Mouse (Mus musculus) midbrain, embryonic 13.5 days (tissue): ENCODE measurements around the gene Tha1. TPM values are rescaled to one million over a fixed set of nuclear protein-coding genes. Genes with fewer than 3 reads are reported as not detected.
A peak's percentile ranks its signal among the peaks of the same experiment; 100 is the strongest.
"Not testable (repeated sequence)": the region's sequence is repeated elsewhere in the genome, so short reads cannot be mapped to it uniquely, and the experiment has no call there.

Experiments
- ATAC-seq: fragments of 200-750 bp; cut with Nextera tagmentation; 2 replicates; pipeline ENCODE4 v1.8.0; 2017; ENCODE audit warnings: mild to moderate bottlenecking, moderate TSS enrichment, moderate library complexity
- H3K27ac ChIP-seq: fragments of 300-500 bp; sonication (generic); 2 replicates; pipeline ENCODE4 v1.5.1; 2015; ENCODE audit warnings: inconsistent platforms, mild to moderate bottlenecking, moderate library complexity
- H3K27me3 ChIP-seq: fragments of 300-500 bp; sonication (generic); 2 replicates; pipeline ENCODE4 v1.6.1; 2015; ENCODE audit warnings: mild to moderate bottlenecking, inconsistent platforms
- H3K36me3 ChIP-seq: fragments of 300-500 bp; sonication (generic); 2 replicates; pipeline ENCODE4 v1.6.1; 2015; ENCODE audit warnings: mild to moderate bottlenecking, inconsistent platforms
- H3K4me1 ChIP-seq: fragments of 300-500 bp; sonication (generic); replicated peaks from 2 replicates; pipeline ENCODE4 v1.6.1; 2015; ENCODE audit warnings: inconsistent platforms
- H3K4me2 ChIP-seq: fragments of 300-500 bp; sonication (generic); replicated peaks from 2 replicates; pipeline ENCODE4 v1.6.1; 2015; ENCODE audit warnings: moderate library complexity, mild to moderate bottlenecking, inconsistent platforms
- H3K4me3 ChIP-seq: fragments of 300-500 bp; sonication (generic); replicated peaks from 2 replicates; pipeline ENCODE4 v1.5.1; 2015; ENCODE audit warnings: mild to moderate bottlenecking, inconsistent platforms
- H3K9ac ChIP-seq: fragments of 300-500 bp; sonication (generic); replicated peaks from 2 replicates; pipeline ENCODE4 v1.6.1; 2015; ENCODE audit warnings: mild to moderate bottlenecking, inconsistent platforms
- H3K9me3 ChIP-seq: fragments of 300-500 bp; sonication (generic); 2 replicates; pipeline ENCODE4 v1.6.1; 2016; ENCODE audit warnings: mild to moderate bottlenecking, inconsistent platforms
- WGBS: fragments of 180-500 bp; shearing (Covaris S2); methylation state at CpG from one replicate; pipeline ENCODE4 v1.1.7; 2015; 5-methylcytosine and 5-hydroxymethylcytosine counted together
- polyA plus RNA-seq: library from polyadenylated mRNA; unstranded; fragments of >200 nt; fragmentation: Nextera tagmentation; extraction: Ambion mirVana; gene quantifications from 2 replicates; pipeline ENCODE4 v1.2.1, GENCODE M21; 2015

Tha1 gene
- polyA plus RNA-seq, 1 experiment from 2014 or later, result 2.6 TPM

DNA sequence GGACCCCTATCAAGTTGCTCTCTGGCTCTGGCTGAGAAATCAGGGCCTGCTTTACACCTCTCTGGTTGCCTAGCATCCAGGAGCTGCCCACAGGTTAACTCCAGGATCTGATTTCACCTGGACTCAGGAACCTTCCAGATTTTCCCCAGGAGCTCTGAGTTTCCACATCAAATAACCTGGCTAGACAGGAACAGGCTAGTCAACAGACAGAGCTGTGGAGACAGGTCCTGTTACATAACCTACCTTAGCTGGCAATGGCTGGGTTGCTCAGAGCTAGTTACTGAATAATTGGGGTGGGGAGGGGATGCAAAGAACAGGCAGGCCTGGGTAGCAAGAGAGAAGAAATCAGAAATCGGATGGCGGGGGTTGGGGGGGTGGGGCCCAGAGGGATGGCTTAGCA is 28.3 kb downstream of the Tha1 start:
- Histone ChIP-seq H3K4me3 (no peak overlapping the region), H3K4me1 (peaks cover 19% of the 10 kb centered on the region), H3K4me2 (no peak overlapping the region), H3K27me3 (no peaks in the 10 kb centered on the region), H3K36me3 (no peaks in the 10 kb centered on the region), H3K27ac (no peak overlapping the region), H3K9me3 (no peaks in the 10 kb centered on the region), H3K9ac (no peak overlapping the region)
- ATAC-seq, result no peak
- 71% methylated on average over 2 of the region's 2 CpGs for WGBS

- H3K4me1 ChIP-seq, result peaks cover 9% of the 10 kb centered on the region
- WGBS, result 87% methylated on average over 2 of the region's 2 CpGs
- no peak for ATAC-seq
- no peaks in the 10 kb centered on the region for H3K9me3 ChIP-seq
- no peak overlapping the region for H3K27ac ChIP-seq
- H3K27me3 ChIP-seq, result no peaks in the 10 kb centered on the region
- no peak overlapping the region for H3K4me2 ChIP-seq
- H3K4me3 ChIP-seq, result no peak overlapping the region
- H3K36me3 ChIP-seq, result no peaks in the 10 kb centered on the region
- H3K9ac ChIP-seq, result no peak overlapping the region
Measured at GRCm38 (mm10) chr11:117843434-117843833, 29.8 kb downstream of the Tha1 start.

DNA sequence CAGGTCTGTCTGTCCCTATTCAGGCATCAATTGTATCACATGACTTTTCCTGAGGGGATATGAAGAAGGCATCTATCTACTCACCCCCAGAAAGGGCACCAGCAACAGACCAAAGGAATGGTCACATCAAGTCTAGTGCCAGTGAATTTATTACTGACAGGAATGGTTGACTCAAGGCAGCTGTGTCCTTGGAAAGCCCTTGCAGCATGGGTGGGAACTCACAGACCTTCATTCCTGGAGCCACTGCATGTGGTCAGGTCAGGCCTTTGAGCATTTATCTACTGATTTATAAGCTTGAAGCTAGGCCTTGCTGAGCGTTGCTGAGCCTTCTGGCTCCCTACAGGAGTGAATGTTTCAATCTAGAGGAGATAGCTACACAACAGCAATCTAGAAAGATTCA is 32.4 kb downstream of the Tha1 start:
- Histone ChIP-seq H3K27me3 (no peaks in the 10 kb centered on the region), H3K4me3 (no peak overlapping the region), H3K9ac (no peak overlapping the region), H3K4me1 (0 out of 2 replicates have a peak, but pooled peaks cover 2% of the 10 kb centered on the region), H3K9me3 (no peaks in the 10 kb centered on the region), H3K4me2 (no peak overlapping the region), H3K27ac (no peak overlapping the region), H3K36me3 (no peaks in the 10 kb centered on the region)
- 55% methylated on average over 1 of the region's 1 CpGs for WGBS
- no peak for ATAC-seq

GRCm38 (mm10) chr11:117839021-117839420 is 34.3 kb downstream of the Tha1 start:
- H3K27me3 ChIP-seq, result no peaks in the 10 kb centered on the region
- H3K9ac ChIP-seq, result no peak overlapping the region
- H3K36me3 ChIP-seq, result no peaks in the 10 kb centered on the region
- no peak overlapping the region for H3K4me3 ChIP-seq
- no peak for ATAC-seq
- H3K27ac ChIP-seq, result no peak overlapping the region
- H3K9me3 ChIP-seq, result no peaks in the 10 kb centered on the region
- 88% methylated on average over 1 of the region's 1 CpGs for WGBS
- no peak overlapping the region for H3K4me2 ChIP-seq
- H3K4me1 ChIP-seq, result 0 out of 2 replicates have a peak, but pooled peaks cover 2% of the 10 kb centered on the region

- 85% methylated on average over 2 of the region's 2 CpGs for WGBS
- ATAC-seq, result no peak
- no peak overlapping the region for H3K9ac ChIP-seq
- H3K4me3 ChIP-seq, result no peak overlapping the region
- H3K9me3 ChIP-seq, result no peaks in the 10 kb centered on the region
- H3K27me3 ChIP-seq, result no peaks in the 10 kb centered on the region
- H3K4me2 ChIP-seq, result no peak overlapping the region
- 0 out of 2 replicates have a peak, but pooled peaks cover 2% of the 10 kb centered on the region for H3K4me1 ChIP-seq
- no peak overlapping the region for H3K27ac ChIP-seq
- no peaks in the 10 kb centered on the region for H3K36me3 ChIP-seq
Measured at GRCm38 (mm10) chr11:117838572-117838971, 34.7 kb downstream of the Tha1 start.

DNA sequence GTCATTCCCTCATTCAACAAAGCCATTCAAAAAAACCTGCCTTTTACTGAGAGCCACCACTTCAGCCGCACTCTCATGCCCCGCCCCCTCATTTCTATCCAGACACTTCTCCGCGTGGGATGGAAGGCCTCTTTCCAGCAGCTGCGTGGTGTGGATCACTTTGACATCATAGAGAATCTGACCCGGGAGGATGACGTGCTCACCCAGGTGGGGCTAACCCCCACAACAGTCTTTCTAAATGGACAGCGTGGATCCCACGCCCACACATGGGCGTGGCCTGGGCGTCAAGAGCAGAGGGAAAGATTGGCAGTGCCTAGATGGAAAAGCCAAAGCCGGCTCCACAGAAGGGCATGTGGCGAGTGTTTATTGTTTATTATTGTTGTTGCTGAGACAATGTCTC is 37.0 kb downstream of the Tha1 start:
- 0 out of 2 replicates have a peak overlapping the region, but pooled peaks have one; percentile 12 for H3K4me3 ChIP-seq
- no peak overlapping the region for H3K27ac ChIP-seq
- no peak overlapping the region for H3K9ac ChIP-seq
- no peaks in the 10 kb centered on the region for H3K27me3 ChIP-seq
- peak overlapping the region; percentile 38 for H3K4me2 ChIP-seq
- 26% methylated on average over 13 of the region's 13 CpGs for WGBS
- peaks cover 13% of the 10 kb centered on the region for H3K4me1 ChIP-seq
- no peak for ATAC-seq
- H3K9me3 ChIP-seq, result no peaks in the 10 kb centered on the region
- no peaks in the 10 kb centered on the region for H3K36me3 ChIP-seq

DNA sequence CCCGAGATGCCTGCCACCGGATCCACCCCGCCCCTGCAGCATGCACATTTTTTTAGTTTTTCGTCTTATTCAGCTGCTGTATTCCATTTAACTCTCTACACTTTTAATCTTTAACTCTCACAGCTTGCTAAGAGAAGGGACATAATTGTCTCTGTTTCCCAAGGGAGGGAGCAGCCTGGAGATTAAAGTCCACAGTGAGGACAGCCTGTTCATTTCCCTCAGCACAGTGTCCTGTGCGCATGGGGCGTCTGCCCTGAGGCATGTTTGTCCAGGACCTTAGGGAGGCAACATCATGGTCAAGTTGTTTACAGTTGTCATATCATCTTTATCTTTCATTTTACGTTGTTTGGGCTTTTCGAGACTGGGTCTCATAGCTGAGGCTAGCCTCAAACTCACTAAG is 39.2 kb downstream of the Tha1 start:
- no peaks in the 10 kb centered on the region for H3K36me3 ChIP-seq
- 94% methylated on average over 8 of the region's 8 CpGs for WGBS

DNA sequence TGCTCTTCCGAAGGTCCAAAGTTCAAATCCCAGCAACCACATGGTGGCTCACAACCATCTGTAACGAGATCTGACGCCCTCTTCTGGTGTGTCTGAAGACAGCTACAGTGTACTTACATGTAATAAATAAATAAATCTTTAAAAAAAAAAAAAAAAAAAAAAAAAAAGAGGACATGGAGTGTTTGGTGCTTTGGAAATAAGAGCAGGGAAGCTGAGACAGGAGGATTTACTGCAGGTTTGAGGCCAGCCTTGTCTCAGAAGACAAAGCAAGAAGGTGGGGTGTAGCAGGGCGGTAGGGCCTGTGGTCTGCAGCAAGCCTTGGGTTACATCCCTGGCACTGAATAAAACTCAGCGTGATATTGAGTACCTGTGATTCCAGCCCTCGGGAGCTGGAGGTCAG is 39.8 kb downstream of the Tha1 start:
- H3K27ac ChIP-seq, H3K4me2 ChIP-seq, H3K4me3 ChIP-seq, ATAC-seq, H3K9me3 ChIP-seq, H3K27me3 ChIP-seq, H3K36me3 ChIP-seq, H3K9ac ChIP-seq: not testable (repeated sequence)
- peaks cover 21% of the 10 kb centered on the region for H3K4me1 ChIP-seq
- 89% methylated on average over 5 of the region's 6 CpGs for WGBS

More for the DNA sequence above, 39.2 kb downstream of the Tha1 start:
- no peaks in the 10 kb centered on the region for H3K9me3 ChIP-seq
- H3K9ac ChIP-seq, result no peak overlapping the region
- no peak overlapping the region for H3K4me3 ChIP-seq
- H3K4me2 ChIP-seq, result no peak overlapping the region
- no peak for ATAC-seq
- H3K27ac ChIP-seq, result no peak overlapping the region
- peaks cover 15% of the 10 kb centered on the region for H3K4me1 ChIP-seq
- no peaks in the 10 kb centered on the region for H3K27me3 ChIP-seq

GRCm38 (mm10) chr11:117832086-117832969 is 41.0 kb downstream of the Tha1 start:
- peak; percentile 84 for ATAC-seq
- Histone ChIP-seq H3K9me3 (no peaks in the 10 kb centered on the region), H3K9ac (0 out of 2 replicates have a peak overlapping the region, but pooled peaks have one; percentile 29), H3K36me3 (no peaks in the 10 kb centered on the region), H3K27me3 (no peaks in the 10 kb centered on the region), H3K4me2 (peak overlapping the region; percentile 56), H3K4me3 (peak overlapping the region; percentile 36), H3K4me1 (peaks cover 32% of the 10 kb centered on the region), H3K27ac (no peak overlapping the region; the same call in 1 of the 2 replicates)
- WGBS, result 18% methylated on average over 28 of the region's 28 CpGs

DNA sequence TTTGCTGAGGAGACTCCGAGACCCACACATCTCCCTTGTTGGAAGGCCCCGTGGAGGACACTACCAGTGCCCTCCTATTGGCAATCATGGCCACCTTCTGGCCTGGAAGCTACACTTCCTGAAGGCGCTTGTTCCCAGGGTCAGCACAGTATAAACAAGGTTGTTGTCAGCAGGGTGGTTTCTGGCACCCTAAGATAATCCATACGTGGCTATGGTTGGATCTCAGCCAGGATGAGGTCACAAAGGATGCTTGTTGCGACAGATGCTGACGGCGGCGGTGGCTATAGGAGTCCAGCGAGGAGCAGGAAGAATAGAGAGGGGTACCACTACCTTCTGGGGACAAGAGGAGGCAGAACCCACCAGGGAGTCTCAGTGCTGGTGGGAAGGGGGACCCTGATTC is 42.9 kb downstream of the Tha1 start:
- Histone ChIP-seq H3K36me3 (no peaks in the 10 kb centered on the region), H3K4me2 (no peak overlapping the region), H3K27ac (no peak overlapping the region), H3K9ac (no peak overlapping the region), H3K4me3 (no peak overlapping the region), H3K4me1 (peaks cover 47% of the 10 kb centered on the region), H3K27me3 (no peaks in the 10 kb centered on the region), H3K9me3 (no peaks in the 10 kb centered on the region)
- ATAC-seq, result no peak
- 84% methylated on average over 9 of the region's 9 CpGs for WGBS

- ATAC-seq, result no peak
- peaks cover 54% of the 10 kb centered on the region for H3K4me1 ChIP-seq
- no peaks in the 10 kb centered on the region for H3K36me3 ChIP-seq
- H3K27ac ChIP-seq, result no peak overlapping the region
- WGBS, result 93% methylated on average over 2 of the region's 2 CpGs
- H3K9me3 ChIP-seq, result no peaks in the 10 kb centered on the region
- no peak overlapping the region for H3K4me2 ChIP-seq
- no peaks in the 10 kb centered on the region for H3K27me3 ChIP-seq
- H3K9ac ChIP-seq, result no peak overlapping the region
- no peak overlapping the region for H3K4me3 ChIP-seq
Measured at GRCm38 (mm10) chr11:117829671-117830215, 43.5 kb downstream of the Tha1 start.

- H3K9me3 ChIP-seq, result no peaks in the 10 kb centered on the region
- H3K4me2 ChIP-seq, result no peak overlapping the region
- no peak overlapping the region for H3K9ac ChIP-seq
- H3K27me3 ChIP-seq, result no peaks in the 10 kb centered on the region
- H3K4me3 ChIP-seq, result no peak overlapping the region
- H3K27ac ChIP-seq, result peak overlapping the region; percentile 39; the same call in 1 of the 2 replicates
- H3K4me1 ChIP-seq, result peaks cover 60% of the 10 kb centered on the region
- WGBS, result 50% methylated on average over 9 of the region's 9 CpGs
- H3K36me3 ChIP-seq, result no peaks in the 10 kb centered on the region
- ATAC-seq, result no peak
Measured at GRCm38 (mm10) chr11:117828888-117829604, 44.2 kb downstream of the Tha1 start.
